ENCODE assay signal across 8 mouse cellular contexts in the genomic region with DNA sequence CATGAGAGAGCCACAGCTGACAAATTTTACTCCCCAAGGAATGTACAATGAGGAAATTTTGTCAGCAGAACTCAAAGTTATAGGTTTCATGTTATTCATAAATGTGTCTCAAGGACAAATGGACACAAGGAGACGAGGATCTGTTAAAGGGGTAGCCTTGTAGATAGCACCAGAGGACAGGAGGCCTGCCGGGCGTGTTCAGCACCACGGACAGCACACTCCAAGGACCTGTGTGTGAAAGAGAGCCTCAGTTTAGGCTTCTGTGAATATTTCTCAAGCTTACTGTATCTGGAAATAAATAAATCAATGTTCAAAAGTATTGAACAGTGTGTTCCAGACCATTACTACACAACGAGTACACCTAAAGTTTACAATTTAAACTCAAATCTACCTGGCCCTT.
DNase-seq lines count a peak whose midpoint lies in the region.

No protein-coding gene starts in this region.

- intact Hi-C loops in left cerebral cortex, postnatal 36 days (cut with DNase I): no loop called here

- DNase-seq in layer of hippocampus, postnatal 10 days (ENCODE audit: low spot score in 2 of 2): peak; percentile 9 to 30
- no peak for DNase-seq in layer of hippocampus, postnatal 14 days (ENCODE audit: low spot score in 2 of 2)
- DNase-seq in ES-CJ7 (ENCODE audit: low read depth, low spot score) (peak; percentile 39), WW6 (ENCODE audit: low read depth, low spot score) (peak; percentile 7)
- DNase-seq in kidney, postnatal 36 days: peak; percentile 1 to 67
- no peak for DNase-seq in right cerebral cortex, adult 2 months (ENCODE audit: low spot score in 2 of 2)
- no peak for DNase-seq in left cerebral cortex, postnatal 36 days (ENCODE audit: low spot score in 2 of 2)
- no peak for DNase-seq in lung, postnatal 25 days (ENCODE audit: low spot score)

Comparison
In these comparisons a context has a peak if more than half of its experiments do, and no peak if none do; other contexts are left out.
1. DNase-seq: peak in layer of hippocampus, postnatal 10 days (2 of 2), ES-CJ7 (single experiment), WW6 (single experiment) and kidney, postnatal 36 days (2 of 2); none in layer of hippocampus, postnatal 14 days (0 of 2), right cerebral cortex, adult 2 months (0 of 2), left cerebral cortex, postnatal 36 days (0 of 2) and lung, postnatal 25 days (single experiment).